Comparison of ENCODE assay signal across 8 mouse cellular contexts in the genomic region with DNA sequence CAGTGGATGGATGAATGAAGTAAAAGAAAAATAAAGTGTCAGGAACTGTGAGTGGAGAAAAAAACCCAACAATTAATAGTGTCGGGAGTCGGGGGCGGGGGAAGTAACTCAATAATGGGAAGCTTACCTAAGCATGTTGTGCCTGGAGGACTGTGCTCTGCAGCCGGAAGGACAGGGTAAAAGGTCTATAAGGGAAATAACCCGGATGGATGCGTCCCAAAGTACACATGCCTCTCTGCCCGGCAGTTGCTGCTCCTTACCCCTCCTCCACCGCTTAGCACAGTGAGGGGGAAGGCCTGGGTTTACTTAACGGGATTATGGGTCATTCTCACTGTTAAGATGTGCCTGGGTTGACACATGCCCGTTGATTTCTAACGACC. TPM values are rescaled to one million over a fixed set of nuclear protein-coding genes. Genes with fewer than 3 reads are reported as not detected.
DNase-seq lines count a peak whose midpoint lies in the region; ATAC-seq and TF ChIP-seq lines count a peak whose summit lies in the region.

No protein-coding gene starts in this region.

- peaks cover 3% of the 10 kb centered on the region; the same call in 1 of the 2 replicates for H3K4me1 ChIP-seq in hindbrain, postnatal 0 days (ENCODE audit: insufficient read depth, low read length)
- H3K4me1 ChIP-seq in liver, embryonic 11.5 days (replicated peaks; ENCODE audit: control insufficient read depth, insufficient read depth, low read length) = peaks cover 12% of the 10 kb centered on the region
- peaks cover 12% of the 10 kb centered on the region for H3K4me1 ChIP-seq in midbrain, embryonic 16.5 days (ENCODE audit: control insufficient read depth, insufficient read depth, low read length)

- ATAC-seq in hindbrain, postnatal 0 days = peak; percentile 80
- peak; percentile 86 for ATAC-seq in liver, embryonic 11.5 days (replicated peaks; ENCODE audit: low FRiP score)
- ATAC-seq in midbrain, embryonic 16.5 days = peak; percentile 87

- no peak for TF ChIP-seq CTCF in gastrocnemius, adult 2 months (IDR thresholded peaks at IDR 0.05)
- TF ChIP-seq CTCF in hindbrain, postnatal 0 days (IDR thresholded peaks at IDR 0.05; ENCODE audit: low read depth) = no peak

- no peaks in the 10 kb centered on the region for H3K27me3 ChIP-seq in hindbrain, postnatal 0 days (ENCODE audit: insufficient read depth, low read length)
- H3K27me3 ChIP-seq in liver, embryonic 11.5 days (replicated peaks; ENCODE audit: control insufficient read depth, insufficient read depth, low read length) = no peaks in the 10 kb centered on the region
- no peaks in the 10 kb centered on the region for H3K27me3 ChIP-seq in midbrain, embryonic 16.5 days (ENCODE audit: control insufficient read depth, insufficient read depth, low read depth, low read length)

- H3K4me2 ChIP-seq in hindbrain, postnatal 0 days (ENCODE audit: low read depth, low read length) = peak overlapping the region; percentile 74
- peak overlapping the region; percentile 85 for H3K4me2 ChIP-seq in liver, embryonic 11.5 days
- peak overlapping the region; percentile 78 for H3K4me2 ChIP-seq in midbrain, embryonic 16.5 days (ENCODE audit: low read length)

- peak; percentile 6 to 31 for DNase-seq in layer of hippocampus, postnatal 25 days (ENCODE audit: extremely low spot score in 1 of 2, low spot score in 1 of 2)
- no peak for DNase-seq in layer of hippocampus, adult 18-20 months (ENCODE audit: low spot score in 2 of 2)
- DNase-seq in c-Kit-positive CD71-positive TER-119-positive erythroid progenitor cells, embryonic 14.5 days (ENCODE audit: low spot score) = peak; percentile 34
- DNase-seq in gastrocnemius, adult 2 months = peak; percentile 63
- DNase-seq in hindbrain, postnatal 0 days (ENCODE audit: low spot score) = peak; percentile 59
- no peak for DNase-seq in liver, embryonic 11.5 days (ENCODE audit: low spot score)
- DNase-seq in testis, postnatal 10 days (ENCODE audit: low spot score) = peak; percentile 54

- peak overlapping the region; percentile 75 for H3K4me3 ChIP-seq in gastrocnemius, adult 2 months
- peak overlapping the region; percentile 40 for H3K4me3 ChIP-seq in hindbrain, postnatal 0 days (ENCODE audit: low read length)
- H3K4me3 ChIP-seq in liver, embryonic 11.5 days (ENCODE audit: low read depth, low read length) = peak overlapping the region; percentile 64
- peak overlapping the region; percentile 54 for H3K4me3 ChIP-seq in midbrain, embryonic 16.5 days (ENCODE audit: low read depth, low read length)

- 2% methylated on average over 11 of the region's 11 CpGs for WGBS in hindbrain, postnatal 0 days
- under 1% methylated on average over 11 of the region's 11 CpGs for WGBS in liver, embryonic 11.5 days
- under 1% methylated on average over 11 of the region's 11 CpGs for WGBS in midbrain, embryonic 16.5 days

- no peaks in the 10 kb centered on the region for H3K36me3 ChIP-seq in hindbrain, postnatal 0 days (ENCODE audit: insufficient read depth, low read length)
- H3K36me3 ChIP-seq in liver, embryonic 11.5 days (ENCODE audit: control insufficient read depth, insufficient read depth, low read length) = no peaks in the 10 kb centered on the region
- no peaks in the 10 kb centered on the region for H3K36me3 ChIP-seq in midbrain, embryonic 16.5 days (ENCODE audit: control insufficient read depth, insufficient read depth, low read length)

- H3K27ac ChIP-seq in gastrocnemius, adult 2 months = peak overlapping the region; percentile 91
- H3K27ac ChIP-seq in hindbrain, postnatal 0 days = peak overlapping the region; percentile 84
- peak overlapping the region; percentile 93 for H3K27ac ChIP-seq in liver, embryonic 11.5 days (ENCODE audit: low read depth, low read length)
- H3K27ac ChIP-seq in midbrain, embryonic 16.5 days (ENCODE audit: low read length) = peak overlapping the region; percentile 87

- intact Hi-C loops in gastrocnemius, adult 2 months (cut with DNase I) = loop anchor here (2.0 kb wide), 1 partner anchor 36 kb away; no protein-coding TSS in a partner anchor

- H3K9ac ChIP-seq in hindbrain, postnatal 0 days (replicated peaks; ENCODE audit: low read length) = peak overlapping the region; percentile 51
- peak overlapping the region; percentile 82 for H3K9ac ChIP-seq in liver, embryonic 11.5 days (ENCODE audit: low read depth, low read length)
- peak overlapping the region; percentile 66 for H3K9ac ChIP-seq in midbrain, embryonic 16.5 days (ENCODE audit: low read depth, low read length)

- H3K9me3 ChIP-seq in hindbrain, postnatal 0 days (ENCODE audit: low read length) = no peaks in the 10 kb centered on the region
- no peaks in the 10 kb centered on the region for H3K9me3 ChIP-seq in liver, embryonic 11.5 days (ENCODE audit: control insufficient read depth, low read length)
- no peaks in the 10 kb centered on the region for H3K9me3 ChIP-seq in midbrain, embryonic 16.5 days (replicated peaks; ENCODE audit: control insufficient read depth, low read length, poor library complexity, severe bottlenecking)

RNA-seq across cellular contexts. Expression of a gene that starts 31.7 kb away (rescaled TPM):
- total RNA-seq in layer of hippocampus, postnatal 25 days (2021) = 100 to 1,000 TPM; 348 to 416 TPM
- total RNA-seq in layer of hippocampus, adult 18-20 months (2021) = 100 to 1,000 TPM; 380 to 416 TPM
- total RNA-seq in gastrocnemius, adult 2 months (2021) = 100 to 1,000 TPM; 135 to 140 TPM
- total RNA-seq in hindbrain, postnatal 0 days (2014; rRNA removed) = 113 and 133 TPM in 2 replicates
- polyA plus RNA-seq in hindbrain, postnatal 0 days (2015; fragmentation: Nextera tagmentation; extraction: Ambion mirVana) = 185 and 192 TPM in 2 replicates
- polyA plus RNA-seq in liver, embryonic 11.5 days (2014; fragmentation: Nextera tagmentation; extraction: Ambion mirVana) = 571 and 620 TPM in 2 replicates
- 178 and 206 TPM in 2 replicates for polyA plus RNA-seq in midbrain, embryonic 16.5 days (2015; fragmentation: Nextera tagmentation; extraction: Ambion mirVana)

RNA-seq across cellular contexts. Expression of a gene that starts 36.6 kb away (rescaled TPM):
- total RNA-seq in layer of hippocampus, postnatal 25 days (2021) = 10 to 100 TPM in 1 of 2 experiments, 1 to 10 TPM in 1; 8.1 to 10.1 TPM
- 1 to 10 TPM; 9.6 to 10.0 TPM for total RNA-seq in layer of hippocampus, adult 18-20 months (2021)
- total RNA-seq in gastrocnemius, adult 2 months (2021) = 10 to 100 TPM; 14.7 to 15.9 TPM
- total RNA-seq in hindbrain, postnatal 0 days (2014; rRNA removed) = 2.5 and 2.9 TPM in 2 replicates
- polyA plus RNA-seq in hindbrain, postnatal 0 days (2015; fragmentation: Nextera tagmentation; extraction: Ambion mirVana) = 12.7 and 14.0 TPM in 2 replicates
- 5.8 and 6.5 TPM in 2 replicates for polyA plus RNA-seq in liver, embryonic 11.5 days (2014; fragmentation: Nextera tagmentation; extraction: Ambion mirVana)
- polyA plus RNA-seq in midbrain, embryonic 16.5 days (2015; fragmentation: Nextera tagmentation; extraction: Ambion mirVana) = 11.8 TPM in 2 replicates

RNA-seq across cellular contexts. Expression of a gene that starts 50.3 kb away (rescaled TPM):
- 10 to 100 TPM; 38.4 to 39.1 TPM for total RNA-seq in layer of hippocampus, postnatal 25 days (2021)
- 10 to 100 TPM; 37.1 to 38.9 TPM for total RNA-seq in layer of hippocampus, adult 18-20 months (2021)
- total RNA-seq in gastrocnemius, adult 2 months (2021) = 10 to 100 TPM; 33.3 to 63.8 TPM
- total RNA-seq in hindbrain, postnatal 0 days (2014; rRNA removed) = 24.4 and 30.1 TPM in 2 replicates
- polyA plus RNA-seq in hindbrain, postnatal 0 days (2015; fragmentation: Nextera tagmentation; extraction: Ambion mirVana) = 102 and 117 TPM in 2 replicates
- polyA plus RNA-seq in liver, embryonic 11.5 days (2014; fragmentation: Nextera tagmentation; extraction: Ambion mirVana) = 108 and 129 TPM in 2 replicates
- polyA plus RNA-seq in midbrain, embryonic 16.5 days (2015; fragmentation: Nextera tagmentation; extraction: Ambion mirVana) = 100 and 120 TPM in 2 replicates

Comparison
In these comparisons a context has a peak if more than half of its experiments do, and no peak if none do; other contexts are left out.
1. DNase-seq: peak in layer of hippocampus, postnatal 25 days (2 of 2), c-Kit-positive CD71-positive TER-119-positive erythroid progenitor cells, embryonic 14.5 days (single experiment), gastrocnemius, adult 2 months (single experiment), hindbrain, postnatal 0 days (single experiment) and testis, postnatal 10 days (single experiment); none in layer of hippocampus, adult 18-20 months (0 of 2) and liver, embryonic 11.5 days (single experiment).
2. Peak in every context shown above with its lines, with median percentiles within 50 percentile points of each other: H3K27ac ChIP-seq, H3K4me3 ChIP-seq, ATAC-seq, H3K4me2 ChIP-seq and H3K9ac ChIP-seq.